Mouse (Mus musculus) stomach, postnatal 0 days (tissue): ENCODE measurements around the gene Tmem14a. TPM values are rescaled to one million over a fixed set of nuclear protein-coding genes. Genes with fewer than 3 reads are reported as not detected.

ENCODE experiments used
- ATAC-seq: fragments of 200-750 bp; cut with Nextera tagmentation; 2 replicates; pipeline ENCODE4 v1.8.0; 2017; ENCODE audit not compliant: low FRiP score, low TSS enrichment
- DNase-seq: peaks from one replicate; pipeline ENCODE4 v3.0.0-alpha.2; 2016; ENCODE audit warnings: low spot score
- H3K27ac ChIP-seq: fragments of 300-500 bp; sonication (generic); replicated peaks from 2 replicates; pipeline ENCODE4 v1.5.1; 2014; ENCODE audit warnings: mild to moderate bottlenecking, control low read depth
- H3K27me3 ChIP-seq: fragments of 300-500 bp; sonication (generic); 2 replicates; pipeline ENCODE4 v1.6.1; 2014; ENCODE audit warnings: low read length; ENCODE audit not compliant: control insufficient read depth, insufficient read depth
- H3K36me3 ChIP-seq: fragments of 300-500 bp; sonication (generic); 2 replicates; pipeline ENCODE4 v1.6.1; 2014; ENCODE audit warnings: low read length, mixed read lengths; ENCODE audit not compliant: control insufficient read depth, insufficient read depth
- H3K4me1 ChIP-seq: fragments of 300-500 bp; sonication (generic); replicated peaks from 2 replicates; pipeline ENCODE4 v1.6.1; 2014; ENCODE audit warnings: antibody characterized with exemption; ENCODE audit not compliant: control insufficient read depth, insufficient read depth
- H3K4me2 ChIP-seq: fragments of 300-500 bp; sonication (generic); replicated peaks from 2 replicates; pipeline ENCODE4 v1.6.1; 2014; ENCODE audit warnings: low read depth, mild to moderate bottlenecking, control low read depth, moderate library complexity
- H3K4me3 ChIP-seq: fragments of 300-500 bp; sonication (generic); 2 replicates; pipeline ENCODE4 v1.5.1; 2014; ENCODE audit warnings: low read depth, low read length, control low read depth
- H3K9ac ChIP-seq: fragments of 300-500 bp; sonication (generic); 2 replicates; pipeline ENCODE4 v1.6.1; 2014; ENCODE audit warnings: mild to moderate bottlenecking, low read length, control low read depth, mixed read lengths
- H3K9me3 ChIP-seq: fragments of 300-500 bp; sonication (generic); 2 replicates; pipeline ENCODE4 v1.6.1; 2016; ENCODE audit warnings: low read length; ENCODE audit not compliant: control insufficient read depth
- CTCF ChIP-seq: IDR thresholded peaks from 2 replicates; pipeline ENCODE4 v1.5.1; 2016; ENCODE audit warnings: antibody characterized with exemption, low read depth, mild to moderate bottlenecking, moderate library complexity
- EP300 ChIP-seq: optimal IDR thresholded peaks from 2 replicates; pipeline ENCODE3; 2016; ENCODE audit warnings: antibody characterized with exemption
- WGBS: fragments of 180-500 bp; shearing (Covaris S2); extraction: QIAGEN DNeasy Blood & Tissue Kit; methylation state at CpG from one replicate; pipeline ENCODE4 v1.1.7; 2014; 5-methylcytosine and 5-hydroxymethylcytosine counted together
- polyA plus RNA-seq: library from polyadenylated mRNA; unstranded; fragments of >200 nt; fragmentation: Nextera tagmentation; extraction: Ambion mirVana; gene quantifications from 2 replicates; pipeline ENCODE4 v1.2.1, GENCODE M21; 2015

Gene Tmem14a
- polyA plus RNA-seq, 1 experiment from 2014 or later = 10.9 TPM

- Histone ChIP-seq H3K9ac (no peak overlapping the region), H3K4me3 (no peak overlapping the region), H3K27me3 (no peaks in the 10 kb centered on the region), H3K27ac (peak overlapping the region; percentile 64), H3K36me3 (no peaks in the 10 kb centered on the region), H3K4me2 (peak overlapping the region; percentile 20; the same call in 1 of the 2 replicates), H3K9me3 (no peaks in the 10 kb centered on the region), H3K4me1 (no peaks in the 10 kb centered on the region)
- no peak for ATAC-seq
- 78% methylated on average over 1 of the region's 1 CpGs for WGBS
- TF ChIP-seq EP300 = no peak
- no peak for TF ChIP-seq CTCF
- no peak for DNase-seq
These were observed 22.7 kb downstream of the Tmem14a start for GRCm38 (mm10) chr1:21241096-21241495.

- 61% methylated on average over 4 of the region's 4 CpGs for WGBS
- no peaks in the 10 kb centered on the region for H3K36me3 ChIP-seq
- H3K4me1 ChIP-seq = no peaks in the 10 kb centered on the region
- no peak overlapping the region for H3K4me3 ChIP-seq
- H3K27me3 ChIP-seq = no peaks in the 10 kb centered on the region
- H3K9ac ChIP-seq = no peak overlapping the region
- no peak overlapping the region for H3K27ac ChIP-seq
- DNase-seq (no peak), ATAC-seq (no peak)
- H3K4me2 ChIP-seq = no peak overlapping the region
- TF ChIP-seq CTCF = no peak
- TF ChIP-seq EP300 = no peak
- no peaks in the 10 kb centered on the region for H3K9me3 ChIP-seq
These were observed 26.1 kb downstream of the Tmem14a start for GRCm38 (mm10) chr1:21244290-21244960.

DNA sequence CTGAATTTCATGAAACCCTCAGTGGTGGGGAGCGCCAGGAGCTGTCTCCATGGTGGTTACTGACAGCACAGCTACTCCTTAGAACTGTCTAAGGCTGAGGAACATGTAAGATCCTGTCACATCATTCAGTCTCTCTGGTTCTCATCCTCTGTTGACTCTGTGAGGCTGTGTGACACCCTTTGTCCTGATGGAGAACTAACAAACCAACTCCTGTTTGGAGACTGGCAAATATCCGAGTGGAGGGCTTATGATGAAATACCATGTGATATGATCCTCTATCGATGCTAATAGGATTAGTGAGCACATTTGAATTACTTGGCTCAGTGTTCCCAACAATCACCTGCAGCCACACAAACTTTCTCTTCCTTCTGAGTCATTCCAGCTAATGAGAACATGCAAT, 27.8 kb downstream of the Tmem14a start:
- H3K36me3 ChIP-seq = no peaks in the 10 kb centered on the region
- TF ChIP-seq CTCF = no peak
- no peak for TF ChIP-seq EP300
- H3K4me2 ChIP-seq = no peak overlapping the region
- ATAC-seq (no peak), DNase-seq (no peak)
- no peaks in the 10 kb centered on the region for H3K4me1 ChIP-seq
- H3K9ac ChIP-seq = no peak overlapping the region
- H3K9me3 ChIP-seq = no peaks in the 10 kb centered on the region
- H3K27ac ChIP-seq = no peak overlapping the region
- H3K4me3 ChIP-seq = no peak overlapping the region
- H3K27me3 ChIP-seq = no peaks in the 10 kb centered on the region
- 67% methylated on average over 3 of the region's 3 CpGs for WGBS

DNA sequence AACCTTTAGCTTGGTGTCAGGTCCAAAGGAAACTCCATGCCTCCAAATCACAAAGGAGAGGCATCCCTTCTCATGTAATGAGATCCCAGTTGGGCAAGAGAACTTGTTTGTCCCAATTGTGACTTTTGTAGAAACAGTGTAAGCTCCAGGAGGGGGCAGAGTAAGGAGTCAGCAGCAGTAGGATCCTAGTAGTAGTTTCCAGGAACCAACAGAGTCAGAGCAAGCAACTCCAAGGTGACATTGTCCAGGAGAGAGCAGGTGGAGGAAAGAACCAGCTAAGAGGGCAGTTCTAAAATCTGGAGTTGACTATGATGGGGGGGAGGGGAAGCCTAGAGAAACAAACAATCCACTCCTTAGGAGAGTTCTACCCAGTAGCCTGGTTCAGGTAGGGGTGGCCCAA, 29.5 kb downstream of the Tmem14a start:
- Histone ChIP-seq H3K27me3 (no peaks in the 10 kb centered on the region), H3K9me3 (no peaks in the 10 kb centered on the region), H3K9ac (no peak overlapping the region), H3K4me3 (no peak overlapping the region), H3K36me3 (no peaks in the 10 kb centered on the region), H3K4me2 (no peak overlapping the region), H3K27ac (no peak overlapping the region), H3K4me1 (no peaks in the 10 kb centered on the region)
- no peak for TF ChIP-seq EP300
- TF ChIP-seq CTCF = no peak
- DNase-seq = no peak
- ATAC-seq = 0 out of 2 replicates have a peak, but pooled peaks have one; percentile 48

GRCm38 (mm10) chr1:21248560-21249390, 30.4 kb downstream of the Tmem14a start:
- Histone ChIP-seq H3K4me3 (no peak overlapping the region), H3K9me3 (no peaks in the 10 kb centered on the region), H3K27ac (no peak overlapping the region), H3K9ac (no peak overlapping the region), H3K4me1 (no peaks in the 10 kb centered on the region), H3K36me3 (no peaks in the 10 kb centered on the region), H3K27me3 (no peaks in the 10 kb centered on the region), H3K4me2 (no peak overlapping the region)
- 79% methylated on average over 9 of the region's 9 CpGs for WGBS
- ATAC-seq (no peak), DNase-seq (no peak)
- TF ChIP-seq EP300 = no peak
- no peak for TF ChIP-seq CTCF

GRCm38 (mm10) chr1:21251661-21252060, 33.3 kb downstream of the Tmem14a start:
- H3K9me3 ChIP-seq = no peaks in the 10 kb centered on the region
- no peak for ATAC-seq
- WGBS = 77% methylated on average over 6 of the region's 6 CpGs
- no peak overlapping the region for H3K4me2 ChIP-seq
- no peaks in the 10 kb centered on the region for H3K4me1 ChIP-seq
- TF ChIP-seq CTCF (no peak), EP300 (no peak)
- H3K4me3 ChIP-seq = no peak overlapping the region
- no peak overlapping the region for H3K9ac ChIP-seq
- DNase-seq = no peak
- no peak overlapping the region for H3K27ac ChIP-seq
- H3K27me3 ChIP-seq = no peaks in the 10 kb centered on the region
- no peaks in the 10 kb centered on the region for H3K36me3 ChIP-seq
